Mouse (Mus musculus): ENCODE results near the gene Flot1. TPM values are rescaled to one million over a fixed set of nuclear protein-coding genes. Genes with fewer than 3 reads are reported as not detected.

Flot1 gene
- total RNA-seq, 2 experiments from 2014 or later = 163 to 172 TPM

DNA sequence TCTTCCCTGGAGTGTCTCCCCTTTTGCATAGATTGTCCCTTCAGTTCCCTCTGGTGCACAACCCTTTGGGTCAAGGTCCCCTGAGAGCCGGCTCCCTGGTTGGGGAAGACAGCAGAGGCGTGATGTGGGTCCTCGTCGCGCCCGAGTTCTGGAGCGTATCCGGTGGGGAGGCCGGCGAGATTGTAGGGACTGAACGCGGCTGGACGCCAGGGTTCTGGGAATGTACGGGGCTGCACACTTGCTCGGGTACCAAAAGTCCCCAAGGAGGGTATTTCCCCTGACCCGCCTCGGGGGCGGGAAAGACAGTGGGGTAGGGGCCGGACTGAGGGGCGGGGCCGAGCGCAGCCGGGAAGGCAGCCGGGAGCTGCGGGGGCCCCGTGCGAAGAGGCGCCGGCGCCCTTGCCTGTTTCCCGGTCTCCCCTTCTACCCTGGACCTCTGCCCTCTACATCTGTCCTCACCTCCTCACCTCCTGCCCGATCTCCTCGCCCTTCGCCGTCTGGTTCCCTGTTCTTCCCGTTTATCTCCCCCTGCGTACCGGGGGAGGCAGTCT is 43.3 kb downstream of the Flot1 start:
- peak; percentile 54 to 72 for DNase-seq (ENCODE audit: low spot score in 2 of 2)

DNA sequence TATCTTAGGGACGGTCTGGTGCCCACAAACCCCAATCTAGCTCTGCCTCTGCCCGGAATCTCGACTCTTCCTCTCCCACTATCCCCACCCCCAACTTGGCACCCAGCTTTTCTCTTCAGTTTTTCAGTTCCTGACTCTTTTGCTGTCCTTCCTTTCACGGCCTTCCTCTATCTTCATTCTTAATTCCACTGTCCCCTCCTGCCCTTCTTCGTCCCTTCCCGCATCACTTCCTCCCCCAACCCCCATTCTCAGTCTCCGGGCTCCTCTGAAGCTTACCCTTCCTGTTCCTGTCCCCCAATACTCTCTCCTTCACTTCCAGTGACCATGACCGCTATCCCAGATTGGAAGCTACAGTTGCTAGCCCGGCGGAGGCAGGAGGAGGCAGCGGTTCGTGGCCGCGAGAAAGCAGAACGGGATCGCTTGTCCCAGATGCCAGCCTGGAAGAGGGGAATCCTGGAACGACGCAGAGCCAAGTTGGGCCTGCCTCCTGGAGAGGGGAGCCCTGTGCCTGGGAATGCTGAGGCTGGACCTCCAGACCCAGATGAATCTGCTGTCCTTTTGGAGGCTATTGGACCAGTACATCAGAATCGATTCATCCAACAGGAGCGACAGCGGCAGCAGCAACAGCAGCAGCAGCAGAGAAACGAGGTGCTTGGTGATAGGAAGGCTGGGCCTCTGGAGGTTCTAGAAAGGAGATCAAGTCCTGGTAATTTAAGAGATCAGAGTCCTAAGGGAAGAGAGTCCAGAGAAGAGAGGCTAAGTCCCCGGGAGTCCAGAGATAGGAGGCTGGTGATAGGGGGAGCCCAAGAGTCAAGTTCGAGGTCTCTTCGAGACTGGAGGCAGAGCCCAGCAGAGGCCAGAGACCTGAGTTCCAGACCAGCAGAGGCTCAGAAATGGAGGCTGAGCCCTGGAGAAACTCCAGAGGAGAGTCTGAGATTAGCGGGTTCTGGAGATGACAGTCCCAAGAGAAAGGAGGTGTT is 44.2 kb downstream of the Flot1 start:
- peak in 1 of 2 experiments; percentile 37 for DNase-seq (ENCODE audit: low spot score in 2 of 2)

DNA sequence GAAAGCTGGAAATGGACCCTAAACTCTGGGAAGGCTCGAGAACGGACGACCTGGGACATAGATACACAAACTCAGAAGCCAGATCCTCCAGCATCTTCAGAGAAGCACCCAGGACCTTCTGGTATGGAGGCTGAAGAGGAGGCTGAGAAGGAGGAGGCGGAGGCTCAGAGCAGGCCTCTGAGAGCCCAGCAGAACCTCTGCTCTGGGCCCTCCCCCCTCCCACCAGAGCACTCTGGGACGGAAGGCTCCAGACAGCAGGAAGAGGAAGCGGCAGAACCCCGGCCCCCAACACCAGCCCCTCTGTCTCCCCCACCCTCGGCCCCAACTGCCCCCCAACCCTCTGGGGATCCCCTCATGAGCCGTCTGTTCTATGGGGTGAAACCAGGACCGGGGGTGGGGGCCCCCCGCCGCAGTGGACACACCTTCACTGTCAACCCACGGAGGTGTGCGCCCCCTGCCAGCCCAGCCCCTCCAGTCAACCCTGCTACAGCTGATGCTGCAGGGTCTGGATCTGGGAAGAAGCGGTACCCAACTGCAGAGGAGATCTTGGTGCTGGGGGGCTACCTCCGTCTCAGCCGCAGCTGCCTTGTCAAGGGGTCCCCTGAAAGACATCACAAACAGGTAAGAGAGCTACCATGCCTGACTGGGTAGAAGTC is 45.3 kb downstream of the Flot1 start:
- no peak for DNase-seq (ENCODE audit: low spot score in 2 of 2)

DNA sequence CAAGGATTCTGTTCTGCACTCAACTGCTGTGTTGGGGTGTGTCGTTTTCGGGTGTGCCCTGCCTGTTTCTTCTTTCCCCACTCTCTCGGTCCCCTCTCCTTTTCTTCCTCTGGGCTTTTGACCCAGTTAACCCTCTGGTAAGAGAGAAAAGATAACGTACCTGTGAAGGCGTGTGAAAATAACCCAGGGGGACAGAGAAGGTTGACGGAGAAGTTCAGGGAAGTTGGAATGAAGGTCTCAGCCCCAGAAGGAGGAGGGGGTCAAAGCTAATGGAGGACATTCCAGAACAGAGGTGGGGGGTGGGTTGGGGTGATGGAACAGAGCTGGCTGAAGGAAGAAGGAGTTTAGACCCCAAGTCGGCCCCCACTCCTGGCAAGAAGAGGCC is 45.9 kb downstream of the Flot1 start:
- no peak for DNase-seq (ENCODE audit: low spot score in 2 of 2)

DNA sequence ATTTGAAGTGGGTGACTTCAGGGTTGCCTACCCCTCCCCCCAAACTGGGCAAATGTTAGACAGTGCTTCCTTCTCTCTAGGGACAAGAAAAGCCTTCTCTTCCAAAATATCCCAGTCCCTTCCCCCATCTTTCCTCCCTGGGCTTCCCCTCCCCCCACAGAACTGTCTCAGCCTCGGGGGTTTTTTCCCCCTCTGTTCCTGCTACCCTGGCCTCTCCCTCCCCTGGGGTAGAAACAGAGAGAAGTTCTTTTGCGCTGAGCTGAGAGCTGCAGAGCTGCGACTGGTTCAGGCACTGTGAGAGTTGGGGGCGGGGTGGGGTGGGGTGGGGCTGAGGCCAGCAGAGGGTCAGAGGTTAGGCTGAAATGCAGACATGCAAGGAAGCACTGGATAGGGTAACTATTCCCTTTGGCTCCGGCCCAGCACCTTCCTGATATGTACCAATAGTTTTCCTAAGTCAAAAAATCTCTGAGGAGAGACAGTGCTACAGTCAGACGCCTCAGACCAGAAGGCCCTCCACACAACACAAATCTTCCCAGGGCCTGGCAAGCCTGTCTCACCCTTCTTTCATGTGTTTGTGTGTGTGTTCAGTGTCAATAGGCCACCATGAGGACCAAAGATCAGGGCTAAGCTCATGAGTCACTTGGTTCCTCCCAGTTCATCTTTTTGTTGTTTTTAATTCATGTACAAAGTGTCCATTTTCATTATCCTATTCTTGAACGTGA is 46.5 kb downstream of the Flot1 start:
- peak in 1 of 2 experiments; percentile 48 for DNase-seq (ENCODE audit: low spot score in 2 of 2)

DNA sequence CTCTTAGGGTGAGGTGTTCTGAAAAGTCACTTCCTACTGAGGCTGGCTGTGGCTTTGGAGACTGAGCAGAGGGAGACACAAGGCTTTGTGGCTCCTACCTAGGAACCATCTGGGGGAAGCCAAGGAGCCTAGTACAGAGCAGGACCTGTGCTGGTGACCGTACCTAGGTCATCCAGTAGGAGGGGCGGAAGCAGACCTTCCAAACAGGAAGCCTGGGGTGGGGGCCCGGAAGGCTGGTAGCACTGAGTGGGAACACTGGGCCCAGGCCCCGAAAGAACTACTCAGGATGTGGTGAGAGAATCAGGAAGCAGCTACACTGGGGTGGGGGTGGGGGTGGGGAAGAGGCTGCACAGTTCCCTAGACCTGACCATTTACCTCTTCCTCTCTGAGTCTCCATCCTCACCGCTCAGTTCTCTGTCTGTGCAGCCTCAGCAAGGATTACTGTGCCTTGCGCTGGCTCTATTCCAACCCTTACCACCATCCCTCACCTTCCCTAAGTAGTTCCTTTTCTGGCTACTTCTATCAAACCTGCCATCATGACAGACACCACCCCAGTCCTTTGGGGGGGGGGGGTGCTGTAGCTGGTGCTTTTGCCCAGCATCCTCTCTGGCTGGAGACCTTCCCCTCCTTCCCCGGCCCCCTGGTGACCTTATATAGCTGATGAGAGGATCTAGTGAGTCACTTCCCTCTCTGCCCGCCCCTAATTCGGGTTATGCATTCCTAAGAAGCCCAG is 47.3 kb downstream of the Flot1 start:
- peak in 1 of 2 experiments; percentile 30 for DNase-seq (ENCODE audit: low spot score in 2 of 2)

DNA sequence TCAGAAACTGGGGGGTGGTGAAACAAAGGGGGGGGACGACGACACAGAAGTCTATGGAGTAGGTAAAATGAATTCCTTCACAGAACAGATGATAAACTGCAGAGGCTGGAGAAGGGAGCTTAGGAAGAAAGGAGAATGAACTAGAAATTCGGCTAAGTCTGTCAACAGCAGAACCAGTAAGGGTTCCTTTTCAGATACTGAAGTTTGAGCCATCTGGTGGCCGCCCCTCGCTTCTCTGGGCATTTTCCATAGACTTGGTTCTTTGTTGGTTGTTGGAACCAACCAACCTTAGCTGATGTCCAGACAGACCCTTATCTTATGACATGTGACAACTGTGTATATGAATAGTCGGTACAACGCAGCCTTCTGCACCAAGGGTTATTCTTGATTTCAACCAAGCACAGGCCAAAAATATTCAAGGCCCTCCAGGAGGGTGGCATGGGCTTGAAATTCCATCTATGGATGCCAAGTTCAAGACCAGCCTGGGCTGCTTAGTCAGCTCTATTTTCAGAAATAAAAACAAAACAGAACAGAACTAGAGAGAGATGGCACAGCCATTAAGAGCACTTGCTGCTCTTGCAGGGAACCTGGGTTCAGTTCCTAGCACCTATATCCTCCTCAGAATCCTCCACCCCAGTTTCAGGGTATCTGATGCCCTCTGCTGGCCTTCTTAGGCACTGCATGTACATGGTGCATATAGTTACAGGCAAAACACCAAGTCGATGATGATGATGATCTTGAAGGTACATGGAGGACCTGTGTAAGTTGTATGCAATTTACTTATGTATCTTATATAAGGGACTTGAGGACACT is 48.1 kb downstream of the Flot1 start:
- DNase-seq (ENCODE audit: low spot score in 2 of 2) = peak; percentile 49 to 53

DNA sequence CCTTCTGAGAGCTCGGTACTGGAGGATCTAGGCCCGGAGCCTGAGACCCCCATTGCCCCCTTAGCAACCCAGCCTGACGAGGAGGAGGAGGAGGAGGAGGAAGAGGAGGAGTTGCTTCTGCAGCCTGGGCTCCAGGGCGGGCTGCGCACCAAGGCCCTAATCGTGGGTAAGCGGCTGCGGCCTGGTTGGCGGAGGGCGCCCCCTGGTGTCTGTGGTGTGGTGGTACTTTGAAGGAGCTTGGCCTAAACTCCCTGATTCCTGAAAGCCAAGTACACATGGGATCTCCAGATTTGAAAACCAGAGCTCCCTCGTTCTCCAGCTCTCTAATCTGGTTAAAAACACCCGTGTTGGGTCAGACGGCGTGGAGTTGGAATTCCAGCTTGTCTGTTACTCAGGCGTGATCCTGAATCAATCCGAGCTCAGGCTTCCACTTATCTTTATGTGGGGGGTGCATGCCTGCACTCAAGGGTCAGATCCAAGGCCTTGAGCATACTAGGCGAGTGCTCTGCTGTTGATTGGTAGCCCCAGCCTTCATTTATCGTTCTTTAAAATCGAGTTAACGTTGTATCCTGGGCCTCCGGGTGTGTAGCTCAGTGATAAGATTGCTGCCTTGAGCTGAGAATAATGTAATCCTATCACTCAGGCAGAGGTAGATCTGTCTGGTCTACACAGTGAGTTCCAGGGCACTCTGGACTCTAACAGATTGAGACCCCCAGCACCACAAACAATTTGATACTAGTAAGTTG is 50.9 kb downstream of the Flot1 start:
- DNase-seq (ENCODE audit: low spot score in 2 of 2) = peak; percentile 90 to 93

DNA sequence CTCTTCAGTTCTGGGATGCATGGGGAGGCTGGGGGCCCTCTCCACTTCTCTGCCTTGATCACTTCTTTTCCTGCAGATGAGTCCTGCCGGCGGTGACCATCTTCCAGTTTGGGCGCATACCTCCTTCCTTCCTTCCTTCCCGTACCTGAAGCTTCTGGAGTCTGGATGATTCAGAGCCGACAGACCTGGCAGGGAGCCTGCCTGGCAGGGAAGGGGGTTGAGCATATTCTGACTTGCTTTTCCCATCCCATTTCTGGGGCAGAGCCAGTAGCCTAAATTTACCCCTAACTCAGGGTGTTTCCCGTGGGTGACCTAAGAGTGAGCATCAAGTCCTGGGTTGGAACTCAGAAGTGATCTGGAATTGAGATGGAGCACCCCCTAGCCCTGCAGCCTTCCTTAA is 51.7 kb downstream of the Flot1 start:
- no peak for DNase-seq (ENCODE audit: low spot score in 2 of 2)

DNA sequence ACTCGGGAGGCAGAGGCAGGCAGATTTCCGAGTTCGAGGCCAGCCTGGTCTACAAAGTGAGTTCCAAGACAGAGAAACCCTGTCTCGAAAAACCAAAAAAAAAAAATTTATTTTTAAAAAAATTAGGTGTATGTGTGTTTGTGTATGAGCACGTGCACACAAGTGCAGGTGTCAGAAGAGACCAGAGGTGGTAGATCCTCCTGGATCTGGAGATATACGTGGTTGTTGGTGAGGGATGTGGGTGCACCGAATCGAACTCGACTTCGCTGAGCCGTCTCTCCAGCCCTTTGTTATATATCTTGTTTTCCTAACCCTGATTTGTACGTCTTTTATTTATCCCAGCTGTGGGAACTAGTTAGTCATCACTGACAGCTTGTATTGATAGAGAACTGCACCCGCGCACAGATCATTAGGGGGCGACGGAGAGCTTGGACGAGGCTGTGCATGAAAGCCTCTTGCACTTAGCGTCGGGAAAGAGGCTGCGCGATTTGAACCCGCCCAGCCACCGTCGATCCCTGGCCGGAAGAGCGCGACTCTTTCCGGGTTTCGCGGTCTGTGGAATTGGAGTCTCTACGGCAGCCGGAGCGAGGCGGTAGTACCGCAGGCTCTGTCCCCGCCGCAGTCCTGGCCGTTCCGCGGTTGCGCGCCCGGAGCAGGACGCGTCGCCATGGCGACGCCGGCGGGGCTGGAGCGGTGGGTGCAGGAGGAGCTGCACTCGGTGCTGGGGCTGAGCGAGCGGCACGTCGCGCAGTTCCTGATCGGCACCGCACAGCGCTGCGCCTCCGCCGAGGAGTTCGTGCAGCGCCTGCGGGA is 56.4 kb downstream of the Flot1 start, which contains the start of gene Dhx16:
Dhx16 (plus strand) TSS at position 575 of the 813 bp plus-strand sequence.
- DNase-seq (ENCODE audit: low spot score in 2 of 2) = peak; percentile 95 to 96

Small RNAs within 50 kb of the gene (microRNA-seq; reads per million reads assigned to microRNA genes)
- 1.2 to 1.6 reads per million in 2 experiments for gene Gm28033

Other genes with a start within 250 kb of the Flot1 start
- not detected for gene Sfta2, start 221.7 kb upstream of the Flot1 start, total RNA-seq (2021)
- gene Gm9573, start 196.6 kb upstream of the Flot1 start, total RNA-seq (2021) = not detected
- gene Mucl3, start 179.5 kb upstream of the Flot1 start, total RNA-seq (2021) = not detected
- gene Vars2, start 155.6 kb upstream of the Flot1 start, total RNA-seq (2021) = 10 to 100 TPM; 42.6 to 44.1 TPM
- 10 to 100 TPM; 23.3 to 24.4 TPM for gene Gtf2h4, start 149.5 kb upstream of the Flot1 start, total RNA-seq (2021)
- 10 to 100 TPM; 49.8 to 50.5 TPM for gene Ddr1, start 118.6 kb upstream of the Flot1 start, total RNA-seq (2021)
- 1 to 10 TPM; 4.3 to 4.6 TPM for gene Ier3, start 1.5 kb upstream of the Flot1 start, total RNA-seq (2021)
- gene Tubb5, start 15.1 kb downstream of the Flot1 start, total RNA-seq (2021) = 1,000 to 10,000 TPM; 1,119 to 1,208 TPM
- 10 to 100 TPM; 15.8 to 16.2 TPM for gene Mdc1, start 18.3 kb downstream of the Flot1 start, total RNA-seq (2021)
- gene Nrm, start 38.1 kb downstream of the Flot1 start, total RNA-seq (2021) = 1 to 10 TPM; 5.2 to 5.7 TPM
- 10 to 100 TPM; 15.6 to 16.3 TPM for gene Ppp1r18, start 42.4 kb downstream of the Flot1 start, total RNA-seq (2021)
- gene Dhx16, start 56.6 kb downstream of the Flot1 start, total RNA-seq (2021) = 10 to 100 TPM; 26.1 to 36.5 TPM
- 10 to 100 TPM; 69.4 to 77.2 TPM for gene 2310061I04Rik, start 74.2 kb downstream of the Flot1 start, total RNA-seq (2021)
- 100 to 1,000 TPM; 132 to 133 TPM for gene Atat1, start 86.8 kb downstream of the Flot1 start, total RNA-seq (2021)
- gene Mrps18b, start 93.2 kb downstream of the Flot1 start, total RNA-seq (2021) = 10 to 100 TPM; 49.1 to 50.2 TPM
- 10 to 100 TPM; 66.2 to 67.3 TPM for gene Ppp1r10, start 93.2 kb downstream of the Flot1 start, total RNA-seq (2021)
- gene Abcf1, start 146.5 kb downstream of the Flot1 start, total RNA-seq (2021) = 10 to 100 TPM; 86.2 to 86.6 TPM
- 100 to 1,000 TPM; 123 to 128 TPM for gene Gnl1, start 156.6 kb downstream of the Flot1 start, total RNA-seq (2021)
- gene Prr3, start 157.0 kb downstream of the Flot1 start, total RNA-seq (2021) = 10 to 100 TPM; 72.1 to 79.2 TPM
- gene H2-T24, start 197.3 kb downstream of the Flot1 start, total RNA-seq (2021) = under 1 TPM; 0.54 to 0.80 TPM
- 1 to 10 TPM; 2.4 to 2.9 TPM for gene H2-T23, start 209.6 kb downstream of the Flot1 start, total RNA-seq (2021)
- 1 to 10 TPM; 8.2 to 9.0 TPM for gene H2-T22, start 219.5 kb downstream of the Flot1 start, total RNA-seq (2021)
- not detected for gene Gm6034, start 219.7 kb downstream of the Flot1 start, total RNA-seq (2021)
- gene Gm11127, start 235.1 kb downstream of the Flot1 start, total RNA-seq (2021) = under 1 TPM; 0.30 to 0.65 TPM

Data from layer of hippocampus, postnatal 10 days (tissue).